ENCODE assay signal across 9 mouse cellular contexts in genomic region chr3:40949903-40950600, GRCm38 (mm10). TPM values are rescaled to one million over a fixed set of nuclear protein-coding genes. Genes with fewer than 3 reads are reported as not detected.
A peak's percentile ranks its signal among the peaks of the same experiment; 100 is the strongest.
DNase-seq lines count a peak whose midpoint lies in the region; ATAC-seq lines count a peak whose summit lies in the region.
"Had no signal": no experiment of that assay in that cellular context is flagged by ENCODE, and none has a peak within 500 bp of the region (broad histone marks: within the 10 kb centered on the region; RNA-seq: fewer than 3 reads in every experiment).

No protein-coding gene starts in this region.

- ATAC-seq in erythroid progenitor cell, adult 5-6 weeks (replicated peaks; ENCODE audit: low FRiP score, poor library complexity, severe bottlenecking), result peak; percentile 12; the same call in 1 of the 2 replicates
- peak; percentile 65 for ATAC-seq in limb, embryonic 11.5 days (ENCODE audit: insufficient number of reproducible peaks, low FRiP score, low TSS enrichment, low read depth)
- ATAC-seq in midbrain, embryonic 13.5 days, result peak; percentile 50; the same call in 1 of the 2 replicates

- H3K4me2 ChIP-seq in limb, embryonic 11.5 days (ENCODE audit: low read depth, severe bottlenecking), result peak overlapping the region; percentile 97
- H3K4me2 ChIP-seq in midbrain, embryonic 13.5 days (replicated peaks), result peak overlapping the region; percentile 97

- H3K9me3 ChIP-seq in limb, embryonic 11.5 days (ENCODE audit: control insufficient read depth, low read length), result no peaks in the 10 kb centered on the region
- H3K9me3 ChIP-seq in midbrain, embryonic 13.5 days, result no peaks in the 10 kb centered on the region

- H3K36me3 ChIP-seq in limb, embryonic 11.5 days (ENCODE audit: control insufficient read depth, insufficient read depth, low read length), result no peaks in the 10 kb centered on the region
- H3K36me3 ChIP-seq in midbrain, embryonic 13.5 days, result no peaks in the 10 kb centered on the region

- H3K4me1 ChIP-seq in limb, embryonic 11.5 days (ENCODE audit: control insufficient read depth, insufficient read depth, low read length), result no peaks in the 10 kb centered on the region
- H3K4me1 ChIP-seq in midbrain, embryonic 13.5 days (replicated peaks), result peaks cover 13% of the 10 kb centered on the region

- under 1% methylated on average over 56 of the region's 118 CpGs for WGBS in limb, embryonic 11.5 days
- under 1% methylated on average over 71 of the region's 118 CpGs for WGBS in midbrain, embryonic 13.5 days

- peak overlapping the region; percentile 52 for H3K9ac ChIP-seq in limb, embryonic 11.5 days (ENCODE audit: low read length)
- peak overlapping the region; percentile 80 for H3K9ac ChIP-seq in midbrain, embryonic 13.5 days (replicated peaks)

- H3K27me3 ChIP-seq in limb, embryonic 11.5 days (ENCODE audit: control insufficient read depth, insufficient read depth, low read length), result peaks cover 20% of the 10 kb centered on the region; the same call in 1 of the 2 replicates
- H3K27me3 ChIP-seq in midbrain, embryonic 13.5 days, result peaks cover 30% of the 10 kb centered on the region

- H3K27ac ChIP-seq in limb, embryonic 11.5 days (replicated peaks; ENCODE audit: low read depth, low read length), result no peak overlapping the region
- H3K27ac ChIP-seq in midbrain, embryonic 13.5 days, result peak overlapping the region; percentile 74

- peak; percentile 21 for DNase-seq in embryo, embryonic 10 days (ENCODE audit: low spot score)
- DNase-seq in embryo, embryonic 9.5 days (ENCODE audit: extremely low spot score), result no peak
- DNase-seq in adrenal gland, postnatal 25 days, result peak; percentile 61
- peak; percentile 53 for DNase-seq in heart, postnatal 4 days
- no peak for DNase-seq in limb, embryonic 11.5 days (ENCODE audit: low spot score)
- DNase-seq in spleen, postnatal 36 days (ENCODE audit: low spot score in 2 of 2), result peak; percentile 30 to 36

- H3K4me3 ChIP-seq in limb, embryonic 11.5 days (ENCODE audit: low read depth, low read length), result peak overlapping the region; percentile 52
- peak overlapping the region; percentile 77 for H3K4me3 ChIP-seq in midbrain, embryonic 13.5 days (replicated peaks)

RNA-seq across cellular contexts. Expression of gene Larp1b, which starts 0.4 kb away (rescaled TPM):
- total RNA-seq in adrenal gland, postnatal 25 days (2021), result 37.7 and 37.9 TPM in 2 replicates
- 121 and 173 TPM in 2 replicates for total RNA-seq in erythroid progenitor cell, adult 5-6 weeks (2015; ENCODE audit: low replicate concordance)
- 141 and 227 TPM in 2 replicates for total RNA-seq in erythroid progenitor cell, adult 5-6 weeks (2017; ENCODE audit: low replicate concordance)
- 10 to 100 TPM; 54.3 to 56.0 TPM for total RNA-seq in heart, postnatal 4 days (2021)
- polyA plus RNA-seq in limb, embryonic 11.5 days (2014; fragmentation: Nextera tagmentation; extraction: Ambion mirVana), result 0.54 and 0.99 TPM in 2 replicates
- polyA plus RNA-seq in midbrain, embryonic 13.5 days (2015; fragmentation: Nextera tagmentation; extraction: Ambion mirVana), result 2.4 and 2.6 TPM in 2 replicates

RNA-seq across cellular contexts. Expression of gene 1700034I23Rik, which starts 47.7 kb away (rescaled TPM):
- 0.18 TPM in 1 of 2 replicates, not detected in the other for total RNA-seq in adrenal gland, postnatal 25 days (2021)
- not detected in 2 replicates for total RNA-seq in erythroid progenitor cell, adult 5-6 weeks (2015; ENCODE audit: low replicate concordance)
- total RNA-seq in erythroid progenitor cell, adult 5-6 weeks (2017; ENCODE audit: low replicate concordance), result not detected in 2 replicates
- under 1 TPM in 1 of 2 experiments, not detected in 1; 0.14 TPM for total RNA-seq in heart, postnatal 4 days (2021)
- 0.09 and 0.16 TPM in 2 replicates for polyA plus RNA-seq in limb, embryonic 11.5 days (2014; fragmentation: Nextera tagmentation; extraction: Ambion mirVana)
- polyA plus RNA-seq in midbrain, embryonic 13.5 days (2015; fragmentation: Nextera tagmentation; extraction: Ambion mirVana), result 0.22 and 0.49 TPM in 2 replicates
- polyA plus RNA-seq: large intestine, adult 2 months had no signal

Comparison
In these comparisons a context has a peak if more than half of its experiments do, and no peak if none do; other contexts are left out.
1. DNase-seq: peak in embryo, embryonic 10 days (single experiment), adrenal gland, postnatal 25 days (single experiment), heart, postnatal 4 days (single experiment) and spleen, postnatal 36 days (2 of 2); none in embryo, embryonic 9.5 days (single experiment) and limb, embryonic 11.5 days (single experiment).
2. ATAC-seq: peak in every context shown above with its lines; median percentile 65 in limb, embryonic 11.5 days; 50 in midbrain, embryonic 13.5 days; 12 in erythroid progenitor cell, adult 5-6 weeks.